Mouse (Mus musculus): Measurements from ENCODE around the gene Kctd11.
"Not testable (repeated sequence)": the region's sequence is repeated elsewhere in the genome, so short reads cannot be mapped to it uniquely, and the experiment has no call there.

Kctd11 gene

DNA sequence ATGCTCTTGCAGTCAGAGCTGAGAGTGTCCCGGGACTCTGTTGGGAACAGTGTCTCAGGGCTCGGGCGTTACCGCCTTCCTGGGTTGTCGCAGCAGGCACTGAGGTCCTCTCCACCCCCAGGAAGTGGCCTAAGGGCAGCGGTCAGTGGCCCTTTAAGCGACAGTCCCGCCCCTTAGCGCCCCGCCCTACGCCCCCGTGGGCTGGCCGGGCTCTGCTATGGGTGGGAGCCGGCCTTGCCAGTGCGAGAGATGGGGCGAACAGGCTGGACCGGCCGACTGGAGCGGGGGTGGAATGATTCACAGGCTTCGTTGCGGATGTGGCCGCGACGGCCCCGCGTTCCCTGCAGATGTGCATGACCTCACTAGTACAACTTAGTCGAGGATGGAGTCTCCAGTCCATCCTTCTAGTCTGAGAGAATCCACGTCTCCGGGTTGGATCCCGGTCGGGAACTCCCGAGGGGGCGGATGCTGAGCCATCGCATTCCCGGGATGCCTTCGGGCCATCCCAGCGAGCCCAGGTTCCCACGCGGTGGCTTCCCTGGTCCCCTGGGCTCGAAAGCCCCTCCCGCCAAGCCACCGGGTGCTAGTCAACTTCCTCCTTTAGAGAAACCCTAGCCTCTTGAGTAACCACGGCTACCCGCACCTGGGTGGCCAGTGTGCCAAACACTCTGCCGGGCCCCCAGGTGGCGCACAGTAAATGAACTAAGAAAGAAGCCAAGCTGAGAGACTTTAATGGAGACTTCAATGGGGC, at the start of gene Kctd11:
Kctd11 (minus strand) TSS at position 554 of the 751 bp plus-strand sequence.
- peak; percentile 65; the same call in 1 of the 2 replicates for ATAC-seq (ENCODE audit: insufficient number of reproducible peaks, low FRiP score, low TSS enrichment)

GRCm38 (mm10) chr11:69930176-69930575, 49.0 kb upstream of the Kctd11 start:
- ATAC-seq (ENCODE audit: insufficient number of reproducible peaks, low FRiP score, low TSS enrichment) = not testable (repeated sequence)

- no peak for ATAC-seq (ENCODE audit: insufficient number of reproducible peaks, low FRiP score, low TSS enrichment)
Measured at GRCm38 (mm10) chr11:69929712-69930111, 48.5 kb upstream of the Kctd11 start.

DNA sequence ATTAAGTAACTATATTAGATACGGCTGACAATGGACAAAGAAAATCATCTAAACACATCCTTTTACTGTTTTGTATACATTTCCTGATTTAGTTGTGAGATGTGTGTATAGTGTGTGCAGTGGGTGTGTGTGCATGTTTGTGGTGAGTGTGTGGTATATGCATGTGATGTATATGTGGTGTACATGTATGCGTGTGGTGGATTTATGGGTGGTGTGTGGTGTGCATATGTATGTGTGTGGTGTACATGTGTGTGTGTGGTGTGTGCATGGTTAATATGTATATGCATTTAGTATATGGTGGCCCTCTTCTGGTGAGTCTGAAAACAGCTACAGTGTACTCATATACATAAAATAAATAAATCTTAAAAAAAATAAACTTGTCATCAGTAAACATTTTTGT, 46.3 kb upstream of the Kctd11 start:
- ATAC-seq (ENCODE audit: insufficient number of reproducible peaks, low FRiP score, low TSS enrichment) = no peak

DNA sequence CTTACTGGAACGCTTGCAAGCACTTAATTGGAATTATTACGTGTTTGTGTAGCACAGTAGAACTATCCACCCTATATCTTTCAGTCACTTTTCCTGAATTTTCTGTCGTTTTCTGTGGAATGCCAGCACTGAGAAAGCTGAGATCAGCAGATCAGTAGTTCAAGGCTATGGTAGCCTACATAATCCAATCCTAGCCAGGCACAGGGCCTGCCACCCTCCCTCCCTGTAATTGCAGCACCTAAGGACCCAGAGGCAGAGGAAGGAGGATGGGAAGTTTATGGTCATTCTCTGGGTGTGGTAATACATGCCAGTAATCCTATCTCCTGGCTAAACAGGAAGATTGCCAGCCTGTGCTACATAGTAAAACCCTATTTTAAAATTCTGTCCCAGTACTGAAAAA, 41.6 kb upstream of the Kctd11 start:
- ATAC-seq (ENCODE audit: insufficient number of reproducible peaks, low FRiP score, low TSS enrichment) = no peak

DNA sequence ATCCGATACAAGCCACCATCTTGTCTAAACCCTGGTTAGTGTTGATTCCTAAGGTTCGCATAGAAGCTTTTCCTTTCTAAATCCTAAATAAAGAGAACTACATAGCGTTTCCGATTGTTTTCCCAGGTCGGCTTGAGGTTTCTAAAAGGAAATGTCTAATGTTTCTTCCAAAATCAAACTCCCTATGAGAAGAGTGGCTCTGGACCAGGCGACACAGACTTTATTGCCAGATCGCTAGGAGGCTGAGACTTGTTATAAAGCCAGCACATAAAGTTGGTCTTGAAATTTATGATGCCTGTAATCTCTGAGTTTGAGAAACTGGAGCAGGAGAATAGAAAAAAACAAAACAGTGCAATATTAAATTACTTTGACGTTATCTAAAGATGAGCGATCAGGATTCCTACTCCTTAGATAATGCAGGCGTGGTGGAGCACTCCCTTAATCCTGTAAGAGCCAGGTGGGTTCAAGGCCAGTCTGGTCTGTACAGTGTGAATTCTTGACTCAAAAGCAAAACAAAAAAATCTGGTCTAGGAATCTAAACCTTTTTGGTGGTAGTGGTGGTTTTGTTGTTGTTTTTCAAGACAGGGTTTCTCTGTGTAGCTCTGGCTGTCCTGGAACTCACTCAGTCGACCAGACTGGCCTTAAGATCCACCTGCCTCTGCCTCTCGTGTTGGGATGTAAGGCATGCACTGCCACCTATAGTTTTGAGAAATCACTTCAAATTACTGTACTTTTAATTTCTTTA, 41.0 kb upstream of the Kctd11 start:
- no peak for ATAC-seq (ENCODE audit: insufficient number of reproducible peaks, low FRiP score, low TSS enrichment)

DNA sequence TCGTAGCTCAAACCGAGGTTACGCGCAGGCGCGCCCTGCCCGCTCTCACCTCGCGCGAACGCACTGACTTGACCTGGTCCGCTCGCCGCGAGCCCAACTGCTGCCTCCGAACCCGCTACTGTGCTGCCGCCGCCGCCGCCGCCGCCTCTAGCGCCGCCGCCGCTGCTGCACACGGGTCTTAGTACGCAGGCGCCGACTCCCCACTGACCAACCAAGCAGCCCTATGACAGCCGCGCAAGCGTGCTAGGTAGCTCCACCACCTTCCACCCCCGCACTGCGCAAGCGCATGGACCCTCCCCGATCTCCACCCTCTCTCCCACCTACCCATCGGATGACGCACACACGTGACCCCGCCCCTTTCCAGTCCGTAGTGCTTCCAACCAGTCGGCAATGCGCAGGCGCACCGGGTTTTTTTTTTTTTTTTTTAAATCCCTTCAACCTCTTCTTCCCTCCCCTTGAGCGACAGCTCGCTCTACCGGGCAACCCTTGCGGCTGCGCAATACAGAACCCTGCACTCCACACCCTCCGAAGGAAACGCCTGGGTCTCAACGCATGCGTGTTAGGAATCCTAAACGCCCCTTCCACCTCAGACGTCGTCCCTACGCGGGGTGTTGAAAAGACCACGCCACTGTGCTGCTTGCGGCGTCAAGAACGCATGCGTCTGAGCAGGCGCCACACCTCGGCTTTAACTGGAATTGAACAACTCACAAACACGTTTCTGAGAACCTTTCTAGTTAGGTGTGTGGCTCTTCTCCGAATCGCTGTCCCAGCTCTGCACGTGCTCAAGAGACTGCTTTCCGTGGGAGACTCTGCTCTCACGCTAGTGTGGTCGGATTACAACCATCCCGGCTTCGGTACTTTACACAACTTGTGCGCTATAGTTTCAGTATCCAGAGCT, 40.2 kb upstream of the Kctd11 start, which contains the start of gene Eif5a:
Eif5a (minus strand) TSS at position 845 of the 898 bp plus-strand sequence.
- peak; percentile 91 for ATAC-seq (ENCODE audit: insufficient number of reproducible peaks, low FRiP score, low TSS enrichment)

DNA sequence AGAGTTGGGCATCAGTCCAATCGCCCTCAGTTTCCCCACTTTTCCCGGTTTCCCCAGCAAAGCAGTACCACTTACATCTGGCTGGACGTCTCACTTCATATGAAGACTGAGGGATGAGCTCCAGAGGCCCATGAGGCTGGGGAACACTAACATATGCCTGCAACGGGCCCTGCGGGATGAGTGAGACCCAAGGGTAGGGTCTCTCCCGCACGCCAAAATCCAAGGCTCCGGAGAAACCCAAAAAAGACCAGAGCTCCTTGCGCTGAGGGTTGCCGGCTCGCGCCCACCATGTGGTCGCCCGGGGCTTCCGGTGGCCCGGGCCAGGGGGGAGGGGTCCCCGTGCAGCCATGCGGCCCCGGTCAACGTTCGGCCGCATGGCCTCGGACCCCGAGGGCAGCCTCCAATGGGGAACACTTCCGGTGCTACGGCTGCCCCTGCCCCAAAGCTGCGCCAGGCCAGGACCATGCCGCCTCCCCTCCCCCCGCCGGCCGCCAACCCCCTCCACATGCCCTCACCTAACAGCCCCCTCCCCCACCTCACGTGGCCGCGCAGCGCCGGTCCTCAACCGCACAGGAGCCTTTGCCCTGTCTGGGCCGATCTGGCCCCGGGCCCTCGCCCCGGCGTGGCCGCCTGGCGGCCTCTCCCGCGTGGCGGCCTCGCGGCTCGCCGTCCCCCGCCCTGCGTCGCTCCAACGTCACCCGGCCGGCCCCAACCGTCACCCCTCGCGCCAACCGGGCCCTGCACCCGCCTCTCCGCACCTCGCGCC, 39.2 kb upstream of the Kctd11 start:
- ATAC-seq (ENCODE audit: insufficient number of reproducible peaks, low FRiP score, low TSS enrichment) = peak; percentile 10; the same call in 1 of the 2 replicates

DNA sequence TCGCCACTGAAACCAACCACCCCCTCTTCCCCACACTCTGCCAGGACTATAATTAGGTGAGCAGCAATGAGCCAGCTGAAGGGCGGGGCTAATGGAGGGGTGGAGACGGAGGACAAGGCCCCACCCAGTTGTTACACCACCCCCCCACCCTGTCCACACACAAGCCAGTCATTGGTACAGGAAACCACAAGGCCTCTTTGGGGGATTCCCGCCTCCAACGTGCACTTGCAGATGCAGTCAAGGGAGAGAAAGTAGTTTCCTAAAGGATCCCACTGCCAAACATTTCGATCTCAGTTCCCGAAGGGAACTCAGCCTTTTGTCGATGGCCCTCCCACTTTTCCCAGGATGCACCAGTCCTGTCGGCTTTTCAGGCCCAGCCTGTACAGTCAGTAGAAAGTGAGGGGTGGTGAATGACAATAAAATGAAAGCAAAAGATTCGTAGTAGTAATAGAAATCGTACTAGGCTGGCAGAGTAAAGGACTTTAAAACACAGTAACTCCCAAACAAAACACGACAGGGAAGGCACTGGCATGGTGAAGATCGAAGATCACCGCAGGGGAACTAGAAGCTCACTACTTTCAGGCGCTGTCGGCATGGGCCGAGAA, 38.6 kb upstream of the Kctd11 start:
- ATAC-seq (ENCODE audit: insufficient number of reproducible peaks, low FRiP score, low TSS enrichment) = no peak

GRCm38 (mm10) chr11:69919053-69919452, 37.8 kb upstream of the Kctd11 start:
- ATAC-seq (ENCODE audit: insufficient number of reproducible peaks, low FRiP score, low TSS enrichment) = no peak

- ATAC-seq (ENCODE audit: insufficient number of reproducible peaks, low FRiP score, low TSS enrichment) = no peak
Measured at GRCm38 (mm10) chr11:69918118-69918517, 36.9 kb upstream of the Kctd11 start.

DNA sequence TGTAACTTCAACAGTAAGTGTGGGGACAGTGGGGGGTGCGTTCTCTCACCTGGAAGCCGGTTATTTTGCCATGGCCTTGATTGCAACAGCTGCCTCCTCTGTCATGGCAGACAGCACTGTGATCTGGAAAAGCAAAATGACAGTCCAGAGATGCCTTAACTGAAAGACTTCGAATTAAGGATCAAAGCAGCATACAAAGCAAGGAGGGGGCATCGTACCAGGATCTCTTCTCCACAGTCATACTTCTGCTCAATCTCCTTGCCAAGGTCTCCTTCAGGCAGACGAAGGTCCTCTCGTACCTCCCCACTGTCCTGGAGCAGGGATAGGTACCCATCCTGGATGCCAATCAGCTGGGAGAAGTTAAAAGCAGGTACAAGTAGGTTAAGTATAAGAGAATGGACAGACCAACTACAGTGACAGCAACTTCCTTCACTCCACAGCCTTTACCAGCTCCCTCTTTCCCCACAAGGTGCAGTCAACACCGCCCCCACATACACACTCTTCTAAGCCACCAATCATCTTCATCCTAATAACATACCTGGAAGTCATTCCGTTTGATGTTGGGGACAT, 36.3 kb upstream of the Kctd11 start:
- ATAC-seq (ENCODE audit: insufficient number of reproducible peaks, low FRiP score, low TSS enrichment) = no peak

DNA sequence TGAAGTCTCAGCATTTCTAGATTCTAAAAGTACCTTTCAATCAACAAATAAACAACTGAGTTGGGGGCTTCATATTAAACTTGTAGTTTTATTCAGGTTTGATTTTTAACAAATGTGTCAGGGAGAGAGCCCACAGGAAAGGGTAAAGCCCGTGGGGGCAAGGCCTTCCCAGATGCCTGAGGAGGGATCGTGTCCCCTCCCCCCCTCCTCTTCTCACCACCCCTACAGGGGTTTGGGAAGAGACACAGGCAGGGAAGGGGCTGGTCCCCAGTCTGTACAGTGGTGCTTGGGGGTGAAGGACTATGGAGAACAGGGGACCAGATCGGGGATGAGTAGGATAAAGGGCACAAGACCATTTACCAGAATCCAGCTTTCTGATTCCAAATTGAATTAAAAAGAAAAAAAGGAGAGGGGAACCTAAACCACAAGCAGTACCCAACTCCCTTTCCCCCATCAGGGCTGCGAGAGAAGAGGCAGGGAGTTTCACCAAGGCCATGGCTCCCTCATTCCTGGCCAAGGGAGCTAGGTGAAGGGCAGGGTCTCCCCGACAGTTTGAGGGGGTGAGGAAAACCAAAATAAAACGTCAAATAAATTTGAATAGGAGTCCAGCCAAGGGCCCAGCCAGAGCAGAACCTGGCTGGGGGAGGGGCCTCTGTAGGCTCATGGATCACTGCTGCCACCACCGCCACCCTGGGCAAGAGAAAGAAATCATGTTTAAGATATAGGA, 35.6 kb upstream of the Kctd11 start:
- not testable (repeated sequence) for ATAC-seq (ENCODE audit: insufficient number of reproducible peaks, low FRiP score, low TSS enrichment)

DNA sequence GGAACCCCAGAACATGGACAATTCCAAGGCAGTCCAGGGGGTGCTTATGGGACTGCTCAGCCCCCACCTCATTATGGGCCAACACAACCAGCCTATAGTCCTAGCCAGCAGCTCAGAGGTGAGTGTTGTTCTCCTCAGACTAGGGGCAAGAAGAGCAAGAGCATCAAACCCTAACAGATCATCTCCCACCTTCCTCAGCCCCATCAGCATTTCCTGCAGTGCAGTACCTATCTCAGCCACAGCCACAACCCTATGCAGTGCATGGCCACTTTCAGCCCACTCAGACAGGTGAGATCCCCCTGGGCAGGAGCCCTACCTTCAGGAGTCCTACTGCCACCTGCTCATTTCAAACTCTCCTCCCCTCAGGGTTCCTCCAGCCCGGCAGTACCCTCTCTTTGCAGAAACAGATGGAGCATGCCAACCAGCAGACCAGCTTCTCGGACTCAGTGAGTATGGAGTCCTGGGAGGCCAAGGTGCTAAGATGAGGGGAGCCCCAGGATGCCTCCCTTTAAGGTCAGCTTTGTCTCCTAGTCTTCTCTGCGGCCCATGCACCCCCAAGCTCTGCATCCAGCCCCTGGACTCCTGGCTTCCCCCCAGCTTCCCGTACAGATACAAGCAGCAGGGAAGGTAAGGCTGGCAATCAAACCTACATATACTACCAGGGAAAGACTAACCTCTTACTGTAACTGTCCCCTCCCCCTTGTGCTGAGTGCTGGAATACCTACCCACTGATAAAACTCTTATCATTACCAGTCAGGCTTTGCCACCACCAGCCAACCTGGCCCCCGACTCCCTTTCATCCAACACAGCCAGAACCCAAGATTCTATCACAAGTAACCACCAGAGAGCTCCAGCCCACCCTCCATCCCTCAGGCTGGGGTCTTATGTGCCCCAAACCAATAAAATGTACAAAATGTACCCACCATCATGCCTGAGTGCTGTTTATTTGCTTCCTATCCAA, 34.7 kb upstream of the Kctd11 start:
- ATAC-seq (ENCODE audit: insufficient number of reproducible peaks, low FRiP score, low TSS enrichment) = no peak

- no peak for ATAC-seq (ENCODE audit: insufficient number of reproducible peaks, low FRiP score, low TSS enrichment)
Measured at GRCm38 (mm10) chr11:69914917-69915430, 33.8 kb upstream of the Kctd11 start.

GRCm38 (mm10) chr11:69914372-69914764, 33.2 kb upstream of the Kctd11 start:
- no peak for ATAC-seq (ENCODE audit: insufficient number of reproducible peaks, low FRiP score, low TSS enrichment)

Measured in cerebellum, adult (tissue).